Mouse (Mus musculus) MEL (cell line): Measurements from ENCODE around the gene Ktn1.

ENCODE experiments used
- EP300 ChIP-seq, 2 experiments: IDR thresholded peaks; 2 replicates each; pipeline ENCODE4 v1.6.1; 2011; ENCODE audit warnings: improper control_type of control experiment in 2 of 2, low read length in 2 of 2, low read depth in 1 of 2, mild to moderate bottlenecking in 1 of 2
- GATA1 ChIP-seq: IDR thresholded peaks from 2 replicates; pipeline ENCODE4 v1.6.1; 2011; ENCODE audit warnings: low read depth, low read length, improper control_type of control experiment

- no peak for TF ChIP-seq EP300 (IDR thresholded peaks at IDR 0.05; ENCODE audit: low read depth in 1 of 2, low read length in 2 of 2)
- TF ChIP-seq GATA1, result no peak
Observed at GRCm38 (mm10) chr14:47646246-47646645, 2.0 kb upstream of the Ktn1 start.
